Mouse (Mus musculus): ENCODE results near the gene Ipmk. TPM values are rescaled to one million over a fixed set of nuclear protein-coding genes. Genes with fewer than 3 reads are reported as not detected.

Ipmk gene
- polyA plus RNA-seq, 1 experiment from 2014 or later = 14.0 TPM

Other genes starting within 250 kb of the Ipmk start
- gene Bicc1, start 188.1 kb upstream of the Ipmk start, polyA plus RNA-seq (2015; fragmentation: Nextera tagmentation; extraction: Ambion mirVana) = 18.7 and 19.1 TPM in 2 replicates
- 61.3 and 65.1 TPM in 2 replicates for gene Tfam, start 109.5 kb upstream of the Ipmk start, polyA plus RNA-seq (2015; fragmentation: Nextera tagmentation; extraction: Ambion mirVana)
- gene Ube2d1, start 62.5 kb upstream of the Ipmk start, polyA plus RNA-seq (2015; fragmentation: Nextera tagmentation; extraction: Ambion mirVana) = 44.0 and 55.5 TPM in 2 replicates
- 82.1 and 88.9 TPM in 2 replicates for gene Cisd1, start 2.8 kb upstream of the Ipmk start, polyA plus RNA-seq (2015; fragmentation: Nextera tagmentation; extraction: Ambion mirVana)